Mouse (Mus musculus) CH12.LX (cell line): ENCODE results near the gene Myh6. TPM values are rescaled to one million over a fixed set of nuclear protein-coding genes. Genes with fewer than 3 reads are reported as not detected.

ENCODE experiments used
- DNase-seq: peaks from one replicate; pipeline ENCODE4 v3.0.0-alpha.2; 2013; ENCODE audit errors: extremely low read depth
- H3K27ac ChIP-seq: 2 replicates; pipeline ENCODE4 v1.5.1; 2012; ENCODE audit warnings: low read depth, mild to moderate bottlenecking, control low read depth, moderate library complexity; ENCODE audit not compliant: insufficient read depth
- H3K27me3 ChIP-seq: replicated peaks from 2 replicates; pipeline ENCODE3; 2012; ENCODE audit warnings: inconsistent platforms
- H3K36me3 ChIP-seq, 2 experiments: replicated peaks in 1 of 2; 2 replicates each; pipeline versions ENCODE3 to v1.6.1; 2012; ENCODE audit warnings: inconsistent platforms in 1 of 2, low read length in 1 of 2, mild to moderate bottlenecking in 1 of 2, mixed read lengths in 1 of 2, moderate library complexity in 1 of 2; ENCODE audit not compliant: control insufficient read depth in 1 of 2, insufficient read depth in 1 of 2
- H3K4me1 ChIP-seq, 2 experiments: 2 replicates each; pipeline ENCODE4 v1.6.1; 2012; ENCODE audit warnings: inconsistent platforms in 1 of 2, moderate library complexity in 1 of 2; ENCODE audit not compliant: insufficient read depth in 2 of 2, control insufficient read depth in 1 of 2
- H3K4me2 ChIP-seq: 2 replicates; pipeline ENCODE4 v1.6.1; 2012; ENCODE audit warnings: low read depth, mild to moderate bottlenecking, control low read depth; ENCODE audit not compliant: poor library complexity, insufficient read depth, severe bottlenecking
- H3K4me3 ChIP-seq, 3 experiments: fragments of 150-350 bp in 1 of 3; sonication (generic) in 1 of 3; replicated peaks in 1 of 3; 2 replicates each; pipeline versions ENCODE3 to v1.5.1; 2011 to 2012; ENCODE audit warnings: low read depth in 2 of 3, low read length in 2 of 3, mild to moderate bottlenecking in 2 of 3, moderate library complexity in 2 of 3, control low read depth in 1 of 3, improper control_type of control experiment in 1 of 3, inconsistent platforms in 1 of 3, mixed read lengths in 1 of 3; ENCODE audit not compliant: poor library complexity in 1 of 3
- H3K79me2 ChIP-seq: replicated peaks from 2 replicates; pipeline ENCODE4 v1.6.1; 2012; ENCODE audit warnings: mild to moderate bottlenecking, moderate library complexity; ENCODE audit not compliant: control insufficient read depth, poor library complexity, insufficient read depth, severe bottlenecking; ENCODE audit errors: extremely low read depth
- H3K9ac ChIP-seq: 2 replicates; pipeline ENCODE4 v1.6.1; 2012; ENCODE audit warnings: low read depth, mild to moderate bottlenecking, control low read depth, moderate library complexity; ENCODE audit not compliant: insufficient read depth
- H3K9me3 ChIP-seq: replicated peaks from 2 replicates; pipeline ENCODE3; 2012; ENCODE audit warnings: low read length, inconsistent platforms, mixed read lengths
- BHLHE40 ChIP-seq: IDR thresholded peaks from 2 replicates; pipeline ENCODE4 v1.6.1; 2011; ENCODE audit warnings: mild to moderate bottlenecking, low read depth, low read length, improper control_type of control experiment
- ETS1 ChIP-seq: conservative IDR thresholded peaks from 2 replicates; pipeline ENCODE4 v1.6.1; 2012; ENCODE audit warnings: low read depth, mild to moderate bottlenecking, inconsistent platforms, low read length, improper control_type of control experiment, moderate library complexity
- JUN ChIP-seq: IDR thresholded peaks from 2 replicates; pipeline ENCODE4 v1.6.1; 2011; ENCODE audit warnings: low read depth, mild to moderate bottlenecking, low read length, improper control_type of control experiment, moderate library complexity; ENCODE audit not compliant: insufficient read depth
- JUND ChIP-seq: conservative IDR thresholded peaks from 2 replicates; pipeline ENCODE4 v1.6.1; 2011; ENCODE audit warnings: low read depth, low read length, improper control_type of control experiment
- MAZ ChIP-seq: IDR thresholded peaks from 2 replicates; pipeline ENCODE4 v1.6.1; 2012; ENCODE audit warnings: low read depth, mild to moderate bottlenecking, inconsistent platforms, low read length, improper control_type of control experiment, moderate library complexity
- MEF2A ChIP-seq: IDR thresholded peaks from 2 replicates; pipeline ENCODE4 v1.6.1; 2014; ENCODE audit warnings: low read depth, mild to moderate bottlenecking, inconsistent platforms, low read length, improper control_type of control experiment, borderline replicate concordance
- MXI1 ChIP-seq: IDR thresholded peaks from 2 replicates; pipeline ENCODE4 v1.6.1; 2011; ENCODE audit warnings: mild to moderate bottlenecking, low read depth, low read length, improper control_type of control experiment
- POLR2A ChIP-seq: IDR thresholded peaks from 2 replicates; pipeline ENCODE4 v1.6.1; 2011; ENCODE audit warnings: low read depth, mild to moderate bottlenecking, improper control_type of control experiment, low read length
- POLR2AphosphoS2 ChIP-seq: IDR thresholded peaks from 2 replicates; pipeline ENCODE4 v1.6.1; 2011; ENCODE audit warnings: low read depth, low read length, improper control_type of control experiment
- RCOR1 ChIP-seq: conservative IDR thresholded peaks from 2 replicates; pipeline ENCODE4 v1.6.1; 2012; ENCODE audit warnings: low read depth, mild to moderate bottlenecking, inconsistent platforms, low read length, improper control_type of control experiment
- SMC3 ChIP-seq: IDR thresholded peaks from 2 replicates; pipeline ENCODE4 v1.6.1; 2011; ENCODE audit warnings: low read depth, low read length, improper control_type of control experiment
- TBP ChIP-seq: conservative IDR thresholded peaks from 2 replicates; pipeline ENCODE4 v1.6.1; 2011; ENCODE audit warnings: low read depth, low read length, improper control_type of control experiment
- TCF12 ChIP-seq: IDR thresholded peaks from 2 replicates; pipeline ENCODE4 v1.6.1; 2014; ENCODE audit warnings: low read depth, mild to moderate bottlenecking, inconsistent platforms, low read length, improper control_type of control experiment
- USF1 ChIP-seq: IDR thresholded peaks from 2 replicates; pipeline ENCODE4 v1.6.1; 2014; ENCODE audit warnings: low read depth, mild to moderate bottlenecking, inconsistent platforms, low read length, improper control_type of control experiment
- USF2 ChIP-seq: conservative IDR thresholded peaks from 2 replicates; pipeline ENCODE4 v1.6.1; 2011; ENCODE audit warnings: low read depth, low read length, improper control_type of control experiment
- ZC3H11A ChIP-seq: IDR thresholded peaks from 2 replicates; pipeline ENCODE4 v1.6.1; 2012; ENCODE audit warnings: low read depth, mild to moderate bottlenecking, inconsistent platforms, low read length, improper control_type of control experiment
- ZNF384 ChIP-seq: IDR thresholded peaks from 2 replicates; pipeline ENCODE4 v1.6.1; 2012; ENCODE audit warnings: low read depth, low read length, improper control_type of control experiment, inconsistent platforms
- dilution Hi-C: fragments of 300-500 bp; cut with MboI; formaldehyde crosslinking; loops from 2 replicates; pipeline ENCODE4 v1.14.3; 2020; ENCODE audit warnings: low sequenced_read_pairs; ENCODE audit not compliant: extremely low pct_unique_long_range_greater_than_20kb, extremely low pct_ligation_motif_present
- in situ Hi-C: fragments of 300-500 bp; cut with MboI; formaldehyde crosslinking; loops from 3 replicates; pipeline ENCODE4 v1.14.3; 2019; ENCODE audit warnings: low sequenced_read_pairs, low pct_ligation_motif_present, low pct_unique_long_range_greater_than_20kb, mixed read lengths
- polyA plus RNA-seq: library from polyadenylated mRNA; unstranded; fragments of >175 nt; gene quantifications from 2 replicates; pipeline ENCODE4 v1.2.1, GENCODE M21; 2012; ENCODE audit warnings: low read depth; ENCODE audit not compliant: insufficient read length
- total RNA-seq, 2 experiments: library from RNA; depleted of rRNA; stranded (reverse); fragments of 300-350 nt in 1 of 2; fragments of >200 nt in 1 of 2; gene quantifications; 2 replicates each; pipeline ENCODE4 v1.2.3; 2012 to 2014

Gene Myh6
- total RNA-seq (2012; rRNA removed): 0.21 and 0.98 TPM in 2 replicates
- 0.04 and 0.16 TPM in 2 replicates for total RNA-seq (2014; rRNA removed)
- polyA plus RNA-seq: 1.3 and 1.5 TPM in 2 replicates

GRCm38 (mm10) chr14:54966320-54966977 is at the start of gene Myh6:
TSS of gene Myh6 (minus strand) at chr14:54966927.
- no peaks in the 10 kb centered on the region for H3K79me2 ChIP-seq
- dilution Hi-C loops: no loop called here

GRCm38 (mm10) chr14:55015767-55016111 is 49.0 kb upstream of the Myh6 start:
- dilution Hi-C loops (no loop called here), in situ Hi-C loops (loop anchor here (10.0 kb wide), 2 partner anchors 161 to 301 kb away; partner anchors contain the start of gene Cebpe)
- peak overlapping the region; percentile 68 for H3K27ac ChIP-seq
- peaks cover 11% of the 10 kb centered on the region for H3K79me2 ChIP-seq
- H3K9ac ChIP-seq: peak overlapping the region; percentile 95
- peak overlapping the region; percentile 78 to 100 (median 100) for H3K4me3 ChIP-seq
- peaks cover 2% of the 10 kb centered on the region for H3K9me3 ChIP-seq
- no peaks in the 10 kb centered on the region for H3K27me3 ChIP-seq
- H3K4me1 ChIP-seq: peaks cover 6 to 16% of the 10 kb centered on the region in 2 experiments; a peak in 3 of 4 replicates
- peak overlapping the region; percentile 78; the same call in 1 of the 2 replicates for H3K4me2 ChIP-seq
- peaks cover 17 to 38% of the 10 kb centered on the region in 2 experiments for H3K36me3 ChIP-seq
- peak; percentile 69 for TF ChIP-seq BHLHE40
- TF ChIP-seq USF2: no peak
- TF ChIP-seq MXI1: peak; percentile 83
- no peak for DNase-seq

More at GRCm38 (mm10) chr14:54966320-54966977, at the start of gene Myh6:
- in situ Hi-C loops: no loop called here
- H3K4me1 ChIP-seq: peaks cover 0 to 15% of the 10 kb centered on the region in 2 experiments; a peak in 1 of 4 replicates
- no peak within 1 kb of the TSS for H3K27ac ChIP-seq
- TF ChIP-seq ZNF384: no peak
- TF ChIP-seq MEF2A: no peak
- no peak for TF ChIP-seq TBP
- no peak for TF ChIP-seq POLR2A
- no peak for TF ChIP-seq POLR2AphosphoS2
- no peak for TF ChIP-seq JUND
- no peak for TF ChIP-seq TCF12
- TF ChIP-seq ETS1: no peak
- no peak for TF ChIP-seq MAZ
- no peak for TF ChIP-seq ZC3H11A
- TF ChIP-seq BHLHE40: no peak
- no peak for TF ChIP-seq RCOR1
- no peak for TF ChIP-seq JUN
- no peak for TF ChIP-seq USF1
- no peak for TF ChIP-seq SMC3
- H3K4me3 ChIP-seq: no peak within 1 kb of the TSS
- H3K4me2 ChIP-seq: no peak within 1 kb of the TSS
- peaks cover 81% of the 10 kb centered on the region for H3K27me3 ChIP-seq
- no peak within 1 kb of the TSS for H3K9ac ChIP-seq
- no peak for DNase-seq
- H3K36me3 ChIP-seq: no peaks in the 10 kb centered on the region
- H3K9me3 ChIP-seq: peaks cover 2% of the 10 kb centered on the region
